Mouse (Mus musculus): ENCODE results near the gene Cpne9.

Cpne9 gene

GRCm38 (mm10) chr6:113342297-113342696, 60.2 kb downstream of the Cpne9 start:
- no peak for DNase-seq (ENCODE audit: low spot score in 2 of 2)

- DNase-seq (ENCODE audit: low spot score in 2 of 2): peak; percentile 66 to 68
Observed at GRCm38 (mm10) chr6:113343177-113344092, 61.3 kb downstream of the Cpne9 start, which contains the start of gene Camk1. Gene Camk1 (minus strand): TSS chr6:113343984.

- DNase-seq (ENCODE audit: low spot score in 2 of 2): no peak
Observed at GRCm38 (mm10) chr6:113344321-113344720, 62.2 kb downstream of the Cpne9 start.

- DNase-seq (ENCODE audit: low spot score in 2 of 2): no peak
Observed at GRCm38 (mm10) chr6:113346897-113347296, 64.8 kb downstream of the Cpne9 start.

- no peak for DNase-seq (ENCODE audit: low spot score in 2 of 2)
Observed at GRCm38 (mm10) chr6:113350538-113350937, 68.4 kb downstream of the Cpne9 start.

- DNase-seq (ENCODE audit: low spot score in 2 of 2): no peak
Observed at GRCm38 (mm10) chr6:113351161-113351560, 69.1 kb downstream of the Cpne9 start.

- DNase-seq (ENCODE audit: low spot score in 2 of 2): no peak
Observed at GRCm38 (mm10) chr6:113351653-113352052, 69.5 kb downstream of the Cpne9 start.

- no peak for DNase-seq (ENCODE audit: low spot score in 2 of 2)
Observed at GRCm38 (mm10) chr6:113352820-113353219, 70.7 kb downstream of the Cpne9 start.

GRCm38 (mm10) chr6:113353696-113354095, 71.6 kb downstream of the Cpne9 start:
- DNase-seq (ENCODE audit: low spot score in 2 of 2): no peak

Measured in right cerebral cortex, postnatal 36 days (tissue).